Comparison of ENCODE assay signal across 8 mouse cellular contexts in genomic region chr10:42204768-42205412, GRCm38 (mm10).
DNase-seq lines count a peak whose midpoint lies in the region; ATAC-seq and TF ChIP-seq lines count a peak whose summit lies in the region.

No protein-coding gene starts in this region.

- no peak for ATAC-seq in embryonic facial prominence, embryonic 15.5 days (ENCODE audit: insufficient number of reproducible peaks, low FRiP score, low TSS enrichment, low read depth)
- ATAC-seq in midbrain, embryonic 11.5 days (ENCODE audit: low FRiP score): no peak

- DNase-seq in layer of hippocampus, adult 2 months (ENCODE audit: low spot score in 2 of 2): no peak
- DNase-seq in layer of hippocampus, postnatal 14 days (ENCODE audit: low spot score in 2 of 2): no peak
- DNase-seq in heart, postnatal 10 days: peak; percentile 53 to 72
- peak; percentile 74 for DNase-seq in lung, postnatal 36 days
- no peak for DNase-seq in thymus, postnatal 25 days
- no peak for DNase-seq in cerebellum, adult 9-10 months
- no peak for DNase-seq in midbrain, embryonic 11.5 days (ENCODE audit: low spot score, missing footprints)

- H3K9ac ChIP-seq in embryonic facial prominence, embryonic 15.5 days: no peak overlapping the region
- no peak overlapping the region for H3K9ac ChIP-seq in midbrain, embryonic 11.5 days (ENCODE audit: low read length)

- H3K4me3 ChIP-seq in layer of hippocampus, adult 2 months: no peak overlapping the region
- no peak overlapping the region for H3K4me3 ChIP-seq in embryonic facial prominence, embryonic 15.5 days (replicated peaks)
- H3K4me3 ChIP-seq in midbrain, embryonic 11.5 days (ENCODE audit: low read depth, low read length): no peak overlapping the region

- WGBS in embryonic facial prominence, embryonic 15.5 days: 32% methylated on average over 20 of the region's 20 CpGs
- WGBS in midbrain, embryonic 11.5 days: 90% methylated on average over 20 of the region's 20 CpGs

- no peaks in the 10 kb centered on the region for H3K36me3 ChIP-seq in embryonic facial prominence, embryonic 15.5 days
- no peaks in the 10 kb centered on the region for H3K36me3 ChIP-seq in midbrain, embryonic 11.5 days (ENCODE audit: control insufficient read depth, insufficient read depth, low read length)

- TF ChIP-seq CTCF in layer of hippocampus, adult 2 months (conservative IDR thresholded peaks at IDR 0.05): no peak

- no peaks in the 10 kb centered on the region for H3K27me3 ChIP-seq in embryonic facial prominence, embryonic 15.5 days
- H3K27me3 ChIP-seq in midbrain, embryonic 11.5 days (ENCODE audit: control insufficient read depth, insufficient read depth, low read length): no peaks in the 10 kb centered on the region

- no peaks in the 10 kb centered on the region for H3K9me3 ChIP-seq in embryonic facial prominence, embryonic 15.5 days (replicated peaks)
- no peaks in the 10 kb centered on the region for H3K9me3 ChIP-seq in midbrain, embryonic 11.5 days (ENCODE audit: control insufficient read depth, low read length)

- intact Hi-C loops in heart, postnatal 10 days (cut with DNase I): loop anchor here (5.0 kb wide), 1 partner anchor 62 kb away; no protein-coding TSS in a partner anchor

- H3K4me2 ChIP-seq in embryonic facial prominence, embryonic 15.5 days (replicated peaks): peak overlapping the region; percentile 19
- H3K4me2 ChIP-seq in midbrain, embryonic 11.5 days: no peak overlapping the region

- H3K27ac ChIP-seq in layer of hippocampus, adult 2 months: peak overlapping the region; percentile 46; the same call in 1 of the 2 replicates
- peak overlapping the region; percentile 91 for H3K27ac ChIP-seq in embryonic facial prominence, embryonic 15.5 days (replicated peaks)
- H3K27ac ChIP-seq in midbrain, embryonic 11.5 days (ENCODE audit: low read depth, low read length): no peak overlapping the region

- peaks cover 47% of the 10 kb centered on the region for H3K4me1 ChIP-seq in embryonic facial prominence, embryonic 15.5 days
- 0 out of 2 replicates have a peak, but pooled peaks cover 2% of the 10 kb centered on the region for H3K4me1 ChIP-seq in midbrain, embryonic 11.5 days (ENCODE audit: control insufficient read depth, insufficient read depth, low read length)

Comparison
In these comparisons a context has a peak if more than half of its experiments do, and no peak if none do; other contexts are left out.
1. DNase-seq: peak in heart, postnatal 10 days (2 of 2) and lung, postnatal 36 days (single experiment); none in layer of hippocampus, adult 2 months (0 of 2), layer of hippocampus, postnatal 14 days (0 of 2), thymus, postnatal 25 days (single experiment), cerebellum, adult 9-10 months (single experiment) and midbrain, embryonic 11.5 days (single experiment).